Mouse (Mus musculus) mature B cell (primary cell): ENCODE data around the gene Gm9945.

ENCODE experiments used
- in situ Hi-C: fragments of 300-500 bp; cut with MboI; formaldehyde crosslinking; loops from 2 replicates; pipeline ENCODE4 v1.14.3; 2019

The Gm9945 gene

GRCm38 (mm10) chr11:53493243-53493955 is 13.4 kb downstream of the Gm9945 start:
- in situ Hi-C loops: no loop called here

GRCm38 (mm10) chr11:53495417-53495816 is 15.5 kb downstream of the Gm9945 start:
- in situ Hi-C loops: no loop called here

- in situ Hi-C loops: no loop called here
Observed at GRCm38 (mm10) chr11:53496946-53497345, 17.0 kb downstream of the Gm9945 start.

GRCm38 (mm10) chr11:53500569-53500968 is 20.6 kb downstream of the Gm9945 start:
- in situ Hi-C loops: no loop called here

- in situ Hi-C loops: no loop called here
Observed at GRCm38 (mm10) chr11:53502039-53502765, 22.2 kb downstream of the Gm9945 start.

- in situ Hi-C loops: no loop called here
Observed at GRCm38 (mm10) chr11:53503738-53504137, 23.8 kb downstream of the Gm9945 start.

- in situ Hi-C loops: no loop called here
Observed at GRCm38 (mm10) chr11:53504376-53504775, 24.4 kb downstream of the Gm9945 start.

GRCm38 (mm10) chr11:53505026-53505663 is 25.2 kb downstream of the Gm9945 start:
- in situ Hi-C loops: no loop called here

GRCm38 (mm10) chr11:53507098-53507805 is 27.3 kb downstream of the Gm9945 start:
- in situ Hi-C loops: no loop called here

- in situ Hi-C loops: no loop called here
Observed at GRCm38 (mm10) chr11:53508152-53508551, 28.2 kb downstream of the Gm9945 start.

GRCm38 (mm10) chr11:53508591-53508990 is 28.6 kb downstream of the Gm9945 start:
- in situ Hi-C loops: no loop called here

GRCm38 (mm10) chr11:53510351-53510750 is 30.4 kb downstream of the Gm9945 start:
- in situ Hi-C loops: no loop called here

GRCm38 (mm10) chr11:53516775-53517627 is 37.0 kb downstream of the Gm9945 start:
- in situ Hi-C loops: no loop called here

- in situ Hi-C loops: no loop called here
Observed at GRCm38 (mm10) chr11:53518759-53519158, 38.8 kb downstream of the Gm9945 start.

- in situ Hi-C loops: no loop called here
Observed at GRCm38 (mm10) chr11:53519207-53520121, 39.5 kb downstream of the Gm9945 start, which contains the start of gene Sept8. Gene Sept8 (plus strand): TSS chr11:53519257.

GRCm38 (mm10) chr11:53520122-53520978 is 40.4 kb downstream of the Gm9945 start:
- in situ Hi-C loops: no loop called here

- in situ Hi-C loops: no loop called here
Observed at GRCm38 (mm10) chr11:53521120-53521820, 41.3 kb downstream of the Gm9945 start.

- in situ Hi-C loops: no loop called here
Observed at GRCm38 (mm10) chr11:53521821-53522131, 41.8 kb downstream of the Gm9945 start.

- in situ Hi-C loops: no loop called here
Observed at GRCm38 (mm10) chr11:53522362-53522761, 42.4 kb downstream of the Gm9945 start.
